ENCODE assay signal across 8 mouse cellular contexts in genomic region chr19:23960275-23960674, GRCm38 (mm10).
DNase-seq lines count a peak whose midpoint lies in the region; ATAC-seq lines count a peak whose summit lies in the region.

No protein-coding gene starts in this region.

- ATAC-seq in heart, embryonic 15.5 days (replicated peaks; ENCODE audit: insufficient number of reproducible peaks, insufficient read depth, low FRiP score, low read depth): no peak
- no peak for ATAC-seq in granulocyte monocyte progenitor cell, adult 5-6 weeks (replicated peaks; ENCODE audit: poor library complexity, severe bottlenecking)

- intact Hi-C loops in gastrocnemius, postnatal 14 days (cut with DNase I; ENCODE audit: low total_unique reads): loop anchor here (2.0 kb wide), 2 partner anchors 57 to 99 kb away; no protein-coding TSS in a partner anchor

- no peak overlapping the region for H3K4me3 ChIP-seq in heart, embryonic 15.5 days

- H3K4me2 ChIP-seq in heart, embryonic 15.5 days: no peak overlapping the region

- no peaks in the 10 kb centered on the region for H3K9me3 ChIP-seq in heart, embryonic 15.5 days (replicated peaks)

- WGBS in heart, embryonic 15.5 days: 51% methylated on average over 3 of the region's 3 CpGs

- peaks cover 54% of the 10 kb centered on the region for H3K4me1 ChIP-seq in heart, embryonic 15.5 days (replicated peaks)

- no peak overlapping the region for H3K9ac ChIP-seq in heart, embryonic 15.5 days

- H3K27ac ChIP-seq in heart, embryonic 15.5 days: 0 out of 2 replicates have a peak overlapping the region, but pooled peaks have one; percentile 12

- no peaks in the 10 kb centered on the region for H3K36me3 ChIP-seq in heart, embryonic 15.5 days

- no peaks in the 10 kb centered on the region for H3K27me3 ChIP-seq in heart, embryonic 15.5 days

- DNase-seq in gastrocnemius, postnatal 14 days: peak; percentile 45
- no peak for DNase-seq in gastrocnemius, postnatal 25 days
- peak; percentile 21 for DNase-seq in adipocyte (ENCODE audit: low spot score)
- peak; percentile 86 for DNase-seq in kidney, postnatal 10 days
- no peak for DNase-seq in frontal cortex, postnatal 36 days (ENCODE audit: low spot score in 2 of 2)
- no peak for DNase-seq in embryo, embryonic 10 days (ENCODE audit: low spot score)

Comparison
In these comparisons a context has a peak if more than half of its experiments do, and no peak if none do; other contexts are left out.
1. DNase-seq: peak in gastrocnemius, postnatal 14 days (single experiment), adipocyte (single experiment) and kidney, postnatal 10 days (single experiment); none in gastrocnemius, postnatal 25 days (single experiment), frontal cortex, postnatal 36 days (0 of 2) and embryo, embryonic 10 days (single experiment).